Mouse (Mus musculus): ENCODE measurements around the gene Gm9758. TPM values are rescaled to one million over a fixed set of nuclear protein-coding genes. Genes with fewer than 3 reads are reported as not detected.
"Not testable (repeated sequence)": the region's sequence is repeated elsewhere in the genome, so short reads cannot be mapped to it uniquely, and the experiment has no call there.

Gene Gm9758
- polyA plus RNA-seq, 1 experiment from 2014 or later, result not detected

GRCm38 (mm10) chr5:14927047-14927446 lies 12.3 kb upstream of the Gm9758 start:
- not testable (repeated sequence) for H3K9ac ChIP-seq; H3K4me1 ChIP-seq; H3K9me3 ChIP-seq; H3K27ac ChIP-seq; H3K4me2 ChIP-seq; H3K4me3 ChIP-seq; H3K36me3 ChIP-seq; H3K27me3 ChIP-seq; ATAC-seq (ENCODE audit: borderline replicate concordance, extremely low read depth, low FRiP score, low TSS enrichment)
- 29% methylated on average over 4 of the region's 4 CpGs for WGBS

- not testable (repeated sequence) for ATAC-seq (ENCODE audit: borderline replicate concordance, extremely low read depth, low FRiP score, low TSS enrichment); H3K4me3 ChIP-seq; H3K4me1 ChIP-seq; H3K27ac ChIP-seq; H3K27me3 ChIP-seq; H3K9ac ChIP-seq; H3K4me2 ChIP-seq; H3K9me3 ChIP-seq; H3K36me3 ChIP-seq
- 63% methylated on average over 2 of the region's 3 CpGs for WGBS
These were observed 338 bp downstream of the Gm9758 start for GRCm38 (mm10) chr5:14914361-14914760.

DNA sequence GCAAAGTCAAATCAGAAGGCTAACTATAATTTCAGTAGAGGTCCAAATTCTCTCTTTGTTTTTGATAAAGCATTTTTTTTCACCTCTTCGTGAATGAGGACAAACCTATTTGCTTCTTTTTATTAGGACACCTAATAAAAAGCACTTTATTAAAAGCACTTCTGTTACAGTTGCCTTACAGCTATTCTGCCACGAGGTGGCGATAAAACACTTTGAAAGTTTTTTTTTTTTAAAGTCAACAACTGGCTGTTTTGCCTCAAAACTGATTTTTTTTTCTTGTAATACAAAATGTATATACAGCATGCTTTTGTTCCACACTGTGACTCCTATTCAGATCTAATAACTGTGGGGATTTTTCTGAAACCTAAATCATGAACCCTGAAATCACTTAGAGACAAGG lies 11.2 kb downstream of the Gm9758 start:
- H3K36me3 ChIP-seq; H3K27me3 ChIP-seq; H3K4me1 ChIP-seq; H3K4me3 ChIP-seq; H3K27ac ChIP-seq; H3K4me2 ChIP-seq; H3K9ac ChIP-seq; H3K9me3 ChIP-seq; ATAC-seq (ENCODE audit: borderline replicate concordance, extremely low read depth, low FRiP score, low TSS enrichment): not testable (repeated sequence)
- WGBS, result 17% methylated on average over 3 of the region's 3 CpGs

GRCm38 (mm10) chr5:14892242-14892641 lies 22.5 kb downstream of the Gm9758 start:
- no peaks in the 10 kb centered on the region for H3K4me1 ChIP-seq
- H3K27ac ChIP-seq, result no peak overlapping the region
- 51% methylated on average over 3 of the region's 3 CpGs for WGBS
- ATAC-seq (ENCODE audit: borderline replicate concordance, extremely low read depth, low FRiP score, low TSS enrichment), result no peak
- no peaks in the 10 kb centered on the region for H3K27me3 ChIP-seq
- H3K4me2 ChIP-seq, result no peak overlapping the region
- no peaks in the 10 kb centered on the region for H3K9me3 ChIP-seq
- no peak overlapping the region for H3K9ac ChIP-seq
- H3K4me3 ChIP-seq, result no peak overlapping the region
- no peaks in the 10 kb centered on the region for H3K36me3 ChIP-seq

DNA sequence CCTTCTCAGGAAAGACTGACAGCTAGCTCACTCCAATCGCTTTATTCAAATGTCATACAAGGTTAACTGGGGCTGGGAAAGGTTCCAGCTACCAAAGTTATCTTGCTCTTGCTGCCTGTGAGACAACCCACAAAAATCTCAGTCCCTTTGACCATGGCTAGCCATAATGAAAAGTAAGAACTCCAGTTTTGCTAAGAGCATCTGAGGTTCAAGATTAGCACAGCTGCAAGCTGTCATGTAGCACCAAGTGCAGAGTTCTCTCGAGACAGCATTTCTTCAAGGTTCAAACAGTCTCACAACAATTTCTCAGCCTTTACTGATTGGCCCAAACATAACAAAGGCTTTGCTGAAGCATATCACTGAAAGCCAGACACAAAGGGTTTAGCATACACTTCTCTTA lies 29.4 kb downstream of the Gm9758 start:
- H3K4me2 ChIP-seq, H3K9ac ChIP-seq, H3K36me3 ChIP-seq, H3K27me3 ChIP-seq, H3K4me3 ChIP-seq, H3K4me1 ChIP-seq, H3K9me3 ChIP-seq, H3K27ac ChIP-seq: not testable (repeated sequence)
- ATAC-seq (ENCODE audit: borderline replicate concordance, extremely low read depth, low FRiP score, low TSS enrichment), result peak; percentile 79; the same call in 1 of the 2 replicates
- WGBS, result 20% methylated on average over 2 of the region's 2 CpGs

Other genes starting within 250 kb of the Gm9758 start
- not detected in 2 replicates for gene Speer4e, start 23.5 kb upstream of the Gm9758 start, polyA plus RNA-seq (2015; fragmentation: Nextera tagmentation; extraction: Ambion mirVana)
- gene Gm10354, start 64.0 kb upstream of the Gm9758 start, polyA plus RNA-seq (2015; fragmentation: Nextera tagmentation; extraction: Ambion mirVana), result not detected in 2 replicates
- not detected in 2 replicates for gene Gm17019, start 118.1 kb upstream of the Gm9758 start, polyA plus RNA-seq (2015; fragmentation: Nextera tagmentation; extraction: Ambion mirVana)